Mouse (Mus musculus) heart, embryonic 16.5 days (tissue): ENCODE results near the gene AW551984. TPM values are rescaled to one million over a fixed set of nuclear protein-coding genes. Genes with fewer than 3 reads are reported as not detected.

Experiments
- ATAC-seq: fragments of 200-750 bp; cut with Nextera tagmentation; replicated peaks from 2 replicates; pipeline ENCODE4 v1.8.0; 2017; ENCODE audit warnings: moderate number of reproducible peaks; ENCODE audit not compliant: insufficient read depth, low FRiP score; ENCODE audit errors: extremely low read depth
- H3K27ac ChIP-seq: fragments of 300-500 bp; sonication (generic); 2 replicates; pipeline ENCODE4 v1.5.1; 2014; ENCODE audit warnings: mild to moderate bottlenecking, low read length, control low read depth, moderate library complexity
- H3K27me3 ChIP-seq: fragments of 300-500 bp; sonication (generic); 2 replicates; pipeline ENCODE4 v1.6.1; 2014; ENCODE audit warnings: low read length, mixed read lengths; ENCODE audit not compliant: control insufficient read depth, insufficient read depth
- H3K36me3 ChIP-seq: fragments of 300-500 bp; sonication (generic); 2 replicates; pipeline ENCODE4 v1.6.1; 2014; ENCODE audit not compliant: control insufficient read depth, insufficient read depth
- H3K4me1 ChIP-seq: fragments of 300-500 bp; sonication (generic); 2 replicates; pipeline ENCODE4 v1.6.1; 2014; ENCODE audit warnings: low read length, mixed read lengths; ENCODE audit not compliant: control insufficient read depth, insufficient read depth
- H3K4me2 ChIP-seq: fragments of 300-500 bp; sonication (generic); 2 replicates; pipeline ENCODE4 v1.6.1; 2014; ENCODE audit warnings: low read depth, mild to moderate bottlenecking, control low read depth, low read length
- H3K4me3 ChIP-seq: fragments of 300-500 bp; sonication (generic); 2 replicates; pipeline ENCODE4 v1.5.1; 2014; ENCODE audit warnings: mild to moderate bottlenecking, control low read depth, low read length
- H3K9ac ChIP-seq: fragments of 300-500 bp; sonication (generic); 2 replicates; pipeline ENCODE4 v1.6.1; 2014; ENCODE audit warnings: low read length, control low read depth
- H3K9me3 ChIP-seq: fragments of 300-500 bp; sonication (generic); replicated peaks from 2 replicates; pipeline ENCODE4 v1.6.1; 2016; ENCODE audit warnings: low read length; ENCODE audit not compliant: control insufficient read depth
- WGBS: fragments of 180-500 bp; shearing (Covaris S2); extraction: QIAGEN DNeasy Blood & Tissue Kit; methylation state at CpG from one replicate; pipeline ENCODE4 v1.1.7; 2014; 5-methylcytosine and 5-hydroxymethylcytosine counted together
- polyA plus RNA-seq: library from polyadenylated mRNA; unstranded; fragments of >200 nt; fragmentation: Nextera tagmentation; extraction: Ambion mirVana; gene quantifications from 2 replicates; pipeline ENCODE4 v1.2.1, GENCODE M21; 2015

Gene AW551984
- polyA plus RNA-seq, 1 experiment from 2014 or later = 8.4 TPM

GRCm38 (mm10) chr9:39550806-39551205 lies 53.4 kb downstream of the AW551984 start:
- no peaks in the 10 kb centered on the region for H3K27me3 ChIP-seq
- no peak for ATAC-seq
- H3K4me2 ChIP-seq = no peak overlapping the region
- no peak overlapping the region for H3K4me3 ChIP-seq
- no peaks in the 10 kb centered on the region for H3K9me3 ChIP-seq
- H3K9ac ChIP-seq = no peak overlapping the region
- no peaks in the 10 kb centered on the region for H3K36me3 ChIP-seq
- no peak overlapping the region for H3K27ac ChIP-seq
- 64% methylated on average over 5 of the region's 5 CpGs for WGBS
- H3K4me1 ChIP-seq = no peaks in the 10 kb centered on the region

Other genes starting within 250 kb of the AW551984 start
- gene Olfr951, start 217.0 kb downstream of the AW551984 start, polyA plus RNA-seq = not detected in 2 replicates
- not detected in 2 replicates for gene Olfr952, start 177.3 kb downstream of the AW551984 start, polyA plus RNA-seq
- gene Olfr954, start 147.7 kb downstream of the AW551984 start, polyA plus RNA-seq = not detected in 2 replicates
- gene Olfr955, start 132.5 kb downstream of the AW551984 start, polyA plus RNA-seq = not detected in 2 replicates
- gene Olfr44, start 110.4 kb downstream of the AW551984 start, polyA plus RNA-seq = not detected in 2 replicates
- not detected in 2 replicates for gene Olfr957, start 88.6 kb downstream of the AW551984 start, polyA plus RNA-seq
- not detected in 2 replicates for gene Olfr958, start 50.3 kb downstream of the AW551984 start, polyA plus RNA-seq
- gene Olfr959, start 28.8 kb downstream of the AW551984 start, polyA plus RNA-seq = not detected in 2 replicates
- not detected in 2 replicates for gene Olfr148, start 6.3 kb upstream of the AW551984 start, polyA plus RNA-seq
- gene Olfr960, start 17.0 kb upstream of the AW551984 start, polyA plus RNA-seq = not detected in 2 replicates
- not detected in 2 replicates for gene Olfr961, start 40.7 kb upstream of the AW551984 start, polyA plus RNA-seq
- gene Olfr963, start 62.8 kb upstream of the AW551984 start, polyA plus RNA-seq = not detected in 2 replicates
- gene Olfr149, start 102.7 kb upstream of the AW551984 start, polyA plus RNA-seq = not detected in 2 replicates
- gene Olfr965, start 107.0 kb upstream of the AW551984 start, polyA plus RNA-seq = not detected in 2 replicates
- gene Olfr150, start 126.6 kb upstream of the AW551984 start, polyA plus RNA-seq = not detected in 2 replicates
- gene Olfr967, start 141.8 kb upstream of the AW551984 start, polyA plus RNA-seq = not detected in 2 replicates
- gene Olfr968, start 178.8 kb upstream of the AW551984 start, polyA plus RNA-seq = not detected in 2 replicates
- not detected in 2 replicates for gene Olfr969, start 186.5 kb upstream of the AW551984 start, polyA plus RNA-seq
- not detected in 2 replicates for gene Olfr970, start 204.5 kb upstream of the AW551984 start, polyA plus RNA-seq
- not detected in 2 replicates for gene Olfr971, start 232.5 kb upstream of the AW551984 start, polyA plus RNA-seq